Mouse (Mus musculus) intestine, embryonic 14.5 days (tissue): ENCODE data around the gene Cfap298. TPM values are rescaled to one million over a fixed set of nuclear protein-coding genes. Genes with fewer than 3 reads are reported as not detected.
A peak's percentile ranks its signal among the peaks of the same experiment; 100 is the strongest.

Source experiments
- ATAC-seq: fragments of 200-750 bp; cut with Nextera tagmentation; replicated peaks from 2 replicates; pipeline ENCODE4 v1.8.0; 2017; ENCODE audit warnings: low read depth, moderate number of reproducible peaks, moderate TSS enrichment, moderate library complexity; ENCODE audit not compliant: low FRiP score, low TSS enrichment
- DNase-seq: peaks from one replicate; pipeline ENCODE4 v3.0.0-alpha.2; 2018; ENCODE audit warnings: low spot score
- H3K27ac ChIP-seq: fragments of 300-500 bp; sonication (generic); 2 replicates; pipeline ENCODE4 v1.5.1; 2014; ENCODE audit warnings: low read depth, mild to moderate bottlenecking, control low read depth
- H3K27me3 ChIP-seq: fragments of 300-500 bp; sonication (generic); replicated peaks from 2 replicates; pipeline ENCODE4 v1.6.1; 2014; ENCODE audit warnings: low read length, control low read depth; ENCODE audit not compliant: control insufficient read depth, insufficient read depth
- H3K36me3 ChIP-seq: fragments of 300-500 bp; sonication (generic); 2 replicates; pipeline ENCODE4 v1.6.1; 2014; ENCODE audit warnings: low read length, control low read depth; ENCODE audit not compliant: control insufficient read depth, insufficient read depth
- H3K4me1 ChIP-seq: fragments of 300-500 bp; sonication (generic); replicated peaks from 2 replicates; pipeline ENCODE4 v1.6.1; 2014; ENCODE audit warnings: low read length, control low read depth, mixed read lengths; ENCODE audit not compliant: control insufficient read depth, insufficient read depth
- H3K4me2 ChIP-seq: fragments of 300-500 bp; sonication (generic); 2 replicates; pipeline ENCODE4 v1.6.1; 2014; ENCODE audit warnings: low read length
- H3K4me3 ChIP-seq: fragments of 300-500 bp; sonication (generic); 2 replicates; pipeline ENCODE4 v1.5.1; 2014; ENCODE audit warnings: low read depth, low read length, control low read depth, mixed read lengths
- H3K9ac ChIP-seq: fragments of 300-500 bp; sonication (generic); 2 replicates; pipeline ENCODE4 v1.6.1; 2014; ENCODE audit warnings: mild to moderate bottlenecking, low read length
- H3K9me3 ChIP-seq: fragments of 300-500 bp; sonication (generic); 2 replicates; pipeline ENCODE4 v1.6.1; 2016; ENCODE audit warnings: low read length, control low read depth; ENCODE audit not compliant: control insufficient read depth
- WGBS: fragments of 180-500 bp; shearing (Covaris S2); extraction: QIAGEN DNeasy Blood & Tissue Kit; methylation state at CpG from one replicate; pipeline ENCODE4 v1.1.7; 2014; 5-methylcytosine and 5-hydroxymethylcytosine counted together
- polyA plus RNA-seq: library from polyadenylated mRNA; unstranded; fragments of >200 nt; fragmentation: Nextera tagmentation; extraction: Ambion mirVana; gene quantifications from 2 replicates; pipeline ENCODE4 v1.2.1, GENCODE M21; 2014

Gene Cfap298
- polyA plus RNA-seq: 35.7 and 38.4 TPM in 2 replicates

DNA sequence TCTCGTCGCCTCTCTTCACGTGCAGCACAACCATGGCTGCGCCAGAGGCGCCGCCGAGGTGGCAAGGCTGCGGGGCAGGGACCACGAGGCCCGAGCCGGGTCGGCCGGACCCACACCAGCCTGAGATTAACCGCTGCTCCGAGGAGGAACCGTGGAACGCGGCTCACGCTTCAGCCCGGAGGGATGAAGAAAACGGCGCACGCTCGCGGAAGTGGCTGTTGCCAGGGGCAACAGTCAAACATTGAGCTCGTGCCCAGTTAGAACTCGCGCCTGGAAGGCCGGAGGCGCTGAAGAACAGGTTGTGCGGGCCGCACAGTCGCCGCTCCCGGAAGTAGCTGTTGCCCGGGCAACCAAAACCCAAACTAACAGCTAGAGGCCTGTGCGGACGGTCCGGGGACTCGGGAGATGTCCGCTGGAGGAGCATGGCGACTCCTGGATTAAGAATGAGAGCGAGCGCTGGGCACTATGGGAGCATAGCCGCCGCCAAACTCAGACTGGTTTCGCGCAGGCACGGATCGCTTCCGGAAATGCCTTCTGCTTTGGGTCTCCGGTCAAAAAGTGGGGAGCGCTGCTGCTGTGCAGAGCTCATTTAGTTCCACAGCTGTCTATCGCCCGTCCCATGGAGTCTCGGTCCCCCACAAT lies at the start of gene Cfap298:
Gene Cfap298 (minus strand): TSS at position 428 of the 642 bp plus-strand sequence.
- H3K27me3 ChIP-seq: no peaks in the 10 kb centered on the region
- peak; percentile 98 for ATAC-seq
- H3K4me3 ChIP-seq: peak within 1 kb of the TSS; percentile 83
- WGBS: under 1% methylated on average over 56 of the region's 56 CpGs
- peak within 1 kb of the TSS; percentile 73 for H3K9ac ChIP-seq
- peak; percentile 97 for DNase-seq
- peaks cover 6% of the 10 kb centered on the region for H3K36me3 ChIP-seq
- peak within 1 kb of the TSS; percentile 75 for H3K27ac ChIP-seq
- H3K9me3 ChIP-seq: no peaks in the 10 kb centered on the region
- peak within 1 kb of the TSS; percentile 78 for H3K4me2 ChIP-seq
- no peaks in the 10 kb centered on the region for H3K4me1 ChIP-seq

DNA sequence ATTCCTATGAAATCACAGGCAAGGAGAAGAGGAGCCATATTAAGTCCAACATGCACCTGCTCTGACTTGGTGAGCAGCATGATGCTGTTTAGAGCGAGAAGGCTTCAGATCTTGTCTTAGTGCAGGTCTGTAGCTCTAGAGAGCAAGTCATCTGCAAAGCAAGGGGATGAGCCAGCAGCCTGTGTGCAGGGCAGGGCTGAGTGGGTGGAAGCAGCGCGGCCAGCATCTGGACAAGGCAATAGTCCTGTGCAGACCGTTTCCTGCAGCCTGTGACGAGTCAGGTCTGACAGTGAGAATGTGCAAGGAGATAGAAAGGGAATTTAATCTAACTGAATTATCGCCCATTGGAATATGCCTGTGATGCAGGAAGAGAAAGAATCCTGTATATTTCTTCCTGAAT lies 36.1 kb upstream of the Cfap298 start:
- H3K4me1 ChIP-seq: no peaks in the 10 kb centered on the region
- no peak overlapping the region for H3K4me2 ChIP-seq
- H3K36me3 ChIP-seq: peaks cover 27% of the 10 kb centered on the region
- DNase-seq (no peak), ATAC-seq (no peak)
- no peak overlapping the region for H3K27ac ChIP-seq
- no peaks in the 10 kb centered on the region for H3K9me3 ChIP-seq
- no peaks in the 10 kb centered on the region for H3K27me3 ChIP-seq
- 89% methylated on average over 6 of the region's 6 CpGs for WGBS
- no peak overlapping the region for H3K4me3 ChIP-seq
- H3K9ac ChIP-seq: no peak overlapping the region

DNA sequence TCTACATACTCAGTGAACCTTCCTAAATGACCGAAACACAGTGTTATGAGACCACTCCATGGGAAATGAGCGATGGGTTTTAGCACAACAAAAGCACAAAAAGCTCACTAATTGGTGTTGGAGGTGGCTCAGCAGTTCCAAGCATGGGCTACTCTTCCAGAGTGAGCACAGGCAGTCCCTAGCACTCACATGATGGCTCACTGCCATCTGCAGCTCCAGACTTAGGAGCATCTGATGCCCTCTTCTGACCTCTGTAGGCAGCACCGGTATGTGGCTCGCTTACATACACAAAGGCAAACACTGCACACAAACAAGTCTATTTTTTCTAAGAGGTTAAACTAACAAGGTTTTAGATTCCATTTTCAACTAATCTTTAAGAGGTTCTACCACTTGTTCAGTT lies 31.3 kb upstream of the Cfap298 start:
- H3K36me3 ChIP-seq: peaks cover 27% of the 10 kb centered on the region
- no peaks in the 10 kb centered on the region for H3K4me1 ChIP-seq
- H3K9ac ChIP-seq: no peak overlapping the region
- no peak overlapping the region for H3K4me2 ChIP-seq
- WGBS: 80% methylated on average over 4 of the region's 4 CpGs
- H3K27me3 ChIP-seq: no peaks in the 10 kb centered on the region
- H3K27ac ChIP-seq: no peak overlapping the region
- no peak overlapping the region for H3K4me3 ChIP-seq
- no peaks in the 10 kb centered on the region for H3K9me3 ChIP-seq
- DNase-seq (no peak), ATAC-seq (no peak)

DNA sequence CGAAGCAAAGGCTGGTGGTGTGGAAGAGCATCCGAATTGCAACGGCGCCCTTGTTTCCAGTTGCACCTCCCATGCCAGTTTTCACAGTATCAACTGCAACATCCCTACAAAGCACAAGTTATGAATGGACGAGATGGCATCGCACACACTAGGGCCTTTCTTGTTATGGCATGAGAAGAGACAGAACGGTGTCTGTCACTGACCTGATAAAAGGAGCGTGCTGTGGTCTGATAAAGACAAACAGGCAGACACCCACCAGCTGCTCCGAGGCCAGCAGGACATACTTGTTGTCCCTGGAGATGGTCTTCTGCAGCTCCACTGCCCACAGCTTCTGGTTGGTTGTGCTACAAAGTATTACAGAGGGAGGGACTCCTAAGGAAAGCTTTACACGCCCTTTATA lies 29.4 kb upstream of the Cfap298 start:
- Histone ChIP-seq H3K4me2 (no peak overlapping the region), H3K4me1 (no peaks in the 10 kb centered on the region), H3K9ac (no peak overlapping the region), H3K36me3 (peaks cover 31% of the 10 kb centered on the region), H3K27ac (no peak overlapping the region), H3K9me3 (no peaks in the 10 kb centered on the region), H3K27me3 (no peaks in the 10 kb centered on the region), H3K4me3 (no peak overlapping the region)
- DNase-seq: no peak
- 89% methylated on average over 10 of the region's 10 CpGs for WGBS
- ATAC-seq: no peak

DNA sequence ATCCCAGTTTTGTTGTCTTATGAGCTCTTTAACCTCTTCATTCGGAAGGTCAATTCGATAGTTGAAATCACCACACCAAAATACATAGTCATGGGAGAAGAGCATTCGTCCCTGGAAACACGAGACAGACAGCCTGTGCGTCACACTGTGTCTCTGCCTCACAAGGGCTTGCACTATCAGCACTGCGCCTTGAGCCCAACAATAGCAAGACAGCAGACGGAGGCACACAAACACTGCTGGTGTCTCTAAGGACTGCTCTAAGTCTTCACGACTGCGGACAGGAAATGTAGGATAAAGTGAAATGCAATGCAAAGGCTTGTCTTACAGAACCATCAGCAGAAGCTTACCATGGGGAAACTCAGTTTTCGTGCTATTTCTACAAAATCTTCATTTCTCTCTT lies 29.0 kb upstream of the Cfap298 start:
- no peaks in the 10 kb centered on the region for H3K27me3 ChIP-seq
- WGBS: 89% methylated on average over 10 of the region's 10 CpGs
- ATAC-seq: no peak
- H3K9me3 ChIP-seq: no peaks in the 10 kb centered on the region
- H3K4me3 ChIP-seq: no peak overlapping the region
- H3K4me2 ChIP-seq: no peak overlapping the region
- H3K4me1 ChIP-seq: no peaks in the 10 kb centered on the region
- H3K36me3 ChIP-seq: peaks cover 31% of the 10 kb centered on the region
- no peak overlapping the region for H3K9ac ChIP-seq
- DNase-seq: no peak
- no peak overlapping the region for H3K27ac ChIP-seq

DNA sequence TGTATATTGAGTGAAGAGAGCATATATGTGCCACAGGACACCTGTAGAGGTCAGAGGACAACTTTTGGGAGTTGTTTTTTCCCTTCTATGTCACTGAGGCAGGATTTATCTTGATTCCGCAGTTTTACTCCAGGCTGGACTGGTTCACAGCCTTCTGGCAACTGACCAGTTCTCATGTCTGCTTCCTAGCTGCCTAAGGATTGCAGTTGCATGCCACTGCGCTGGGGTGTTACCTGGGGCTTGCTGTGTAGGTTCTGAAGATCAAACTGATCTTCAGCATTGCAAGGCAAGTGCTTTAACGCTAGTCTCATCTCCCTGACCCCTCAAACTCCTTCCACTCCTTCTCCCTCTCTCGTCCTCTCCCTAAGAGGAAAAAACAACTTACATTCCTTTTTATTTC lies 28.3 kb upstream of the Cfap298 start:
- Histone ChIP-seq H3K4me3 (no peak overlapping the region), H3K27me3 (no peaks in the 10 kb centered on the region), H3K36me3 (peaks cover 28% of the 10 kb centered on the region), H3K4me2 (no peak overlapping the region), H3K9ac (no peak overlapping the region), H3K9me3 (no peaks in the 10 kb centered on the region), H3K27ac (no peak overlapping the region), H3K4me1 (no peaks in the 10 kb centered on the region)
- ATAC-seq: no peak
- no peak for DNase-seq
- 90% methylated on average over 4 of the region's 4 CpGs for WGBS

DNA sequence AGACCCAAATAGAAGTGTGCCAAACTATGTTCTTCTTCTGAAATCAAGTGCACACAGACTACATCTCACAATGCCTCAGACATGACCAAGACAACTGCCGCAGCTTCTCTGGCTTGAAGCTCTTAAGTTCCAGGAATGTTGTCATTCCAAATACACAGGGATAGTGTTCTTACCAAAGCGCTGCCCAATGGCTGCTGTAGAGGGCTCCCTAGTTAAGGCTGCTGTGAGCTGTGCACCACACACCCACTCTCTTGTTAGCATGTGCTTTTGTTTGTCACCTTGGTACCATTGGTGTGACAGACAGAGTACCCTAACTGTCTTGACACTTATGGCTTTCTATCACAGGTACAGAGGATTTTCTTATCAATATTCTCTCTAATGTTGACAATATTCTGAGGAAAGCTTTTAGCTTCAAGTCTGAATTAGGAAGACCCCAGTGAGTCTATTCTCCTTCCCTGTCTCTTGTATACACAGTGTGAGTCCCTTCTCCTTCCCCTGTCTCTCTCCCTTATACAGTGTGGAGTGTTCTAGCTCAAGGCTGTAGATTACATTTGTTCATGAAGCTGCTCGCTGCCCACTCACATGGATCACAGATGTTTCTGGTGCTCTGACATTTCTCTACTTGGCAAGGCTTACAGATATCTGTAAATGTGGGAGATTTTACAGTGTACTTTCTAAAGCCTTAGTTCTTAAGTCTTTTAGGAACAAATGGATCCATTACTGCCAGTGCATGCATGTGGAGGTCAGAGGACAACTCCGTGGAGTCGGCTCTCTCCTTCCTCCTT lies 23.6 kb upstream of the Cfap298 start:
- Histone ChIP-seq H3K27me3 (no peaks in the 10 kb centered on the region), H3K4me3 (no peak overlapping the region), H3K9ac (no peak overlapping the region), H3K4me2 (no peak overlapping the region), H3K4me1 (no peaks in the 10 kb centered on the region), H3K9me3 (no peaks in the 10 kb centered on the region), H3K36me3 (peaks cover 28% of the 10 kb centered on the region), H3K27ac (no peak overlapping the region)
- DNase-seq: no peak
- no peak for ATAC-seq
- 68% methylated on average over 5 of the region's 5 CpGs for WGBS

DNA sequence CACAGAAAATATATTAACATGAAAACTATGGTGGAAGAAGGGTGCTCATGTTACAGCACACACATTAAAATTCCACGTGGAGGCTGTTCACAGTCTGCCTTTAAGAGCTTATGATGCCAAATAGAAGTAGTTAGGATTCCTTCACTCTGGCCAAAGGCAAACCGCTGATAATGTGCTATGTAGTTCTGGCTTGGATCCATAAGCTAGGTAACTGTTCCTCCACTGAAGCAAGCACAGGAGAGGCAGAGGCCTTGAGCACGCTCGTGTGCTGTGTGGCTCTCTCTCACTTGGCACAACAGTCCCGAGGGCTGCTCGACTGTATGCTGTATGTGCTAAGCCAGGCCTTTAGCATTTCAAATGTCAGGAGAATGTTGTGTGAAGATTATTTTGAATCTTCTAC lies 20.6 kb upstream of the Cfap298 start:
- no peak overlapping the region for H3K4me2 ChIP-seq
- H3K4me1 ChIP-seq: no peaks in the 10 kb centered on the region
- WGBS: 83% methylated on average over 6 of the region's 6 CpGs
- DNase-seq (no peak), ATAC-seq (no peak)
- peaks cover 28% of the 10 kb centered on the region for H3K36me3 ChIP-seq
- no peak overlapping the region for H3K27ac ChIP-seq
- H3K9me3 ChIP-seq: no peaks in the 10 kb centered on the region
- H3K4me3 ChIP-seq: no peak overlapping the region
- H3K27me3 ChIP-seq: no peaks in the 10 kb centered on the region
- H3K9ac ChIP-seq: no peak overlapping the region

DNA sequence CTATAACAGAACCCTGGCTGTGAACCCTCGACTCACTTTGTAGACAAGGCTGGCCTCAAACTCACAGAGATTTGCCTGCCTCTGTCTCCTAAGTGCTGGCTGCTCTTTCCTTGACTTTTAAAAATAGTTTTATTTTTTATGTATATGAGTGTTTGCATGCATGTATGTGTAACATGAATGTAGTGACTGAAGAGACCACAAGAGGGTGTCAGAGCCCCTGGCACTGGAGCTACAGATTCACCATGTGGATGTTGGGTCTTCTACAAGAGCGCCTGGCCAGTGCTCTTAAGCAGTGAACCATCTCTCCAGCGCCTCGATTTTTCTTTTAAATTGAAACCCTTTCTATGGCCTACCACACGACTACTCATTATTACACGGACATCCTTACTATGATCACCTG lies 18.9 kb upstream of the Cfap298 start:
- H3K27me3 ChIP-seq: no peaks in the 10 kb centered on the region
- H3K36me3 ChIP-seq: peaks cover 30% of the 10 kb centered on the region; the same call in 1 of the 2 replicates
- WGBS: 90% methylated on average over 6 of the region's 6 CpGs
- no peak for DNase-seq
- H3K9ac ChIP-seq: no peak overlapping the region
- H3K9me3 ChIP-seq: no peaks in the 10 kb centered on the region
- H3K4me2 ChIP-seq: no peak overlapping the region
- H3K4me3 ChIP-seq: no peak overlapping the region
- ATAC-seq: no peak
- no peaks in the 10 kb centered on the region for H3K4me1 ChIP-seq
- no peak overlapping the region for H3K27ac ChIP-seq
